Mouse (Mus musculus): ENCODE measurements around the gene Gm7951. TPM values are rescaled to one million over a fixed set of nuclear protein-coding genes. Genes with fewer than 3 reads are reported as not detected.

Gene Gm7951
- not detected in 2 replicates for polyA plus RNA-seq (2021; fragmentation: Nextera tagmentation)
- long read RNA-seq, experiment 1 = 0 reads
- long read RNA-seq, experiment 2 = 0 reads

DNA sequence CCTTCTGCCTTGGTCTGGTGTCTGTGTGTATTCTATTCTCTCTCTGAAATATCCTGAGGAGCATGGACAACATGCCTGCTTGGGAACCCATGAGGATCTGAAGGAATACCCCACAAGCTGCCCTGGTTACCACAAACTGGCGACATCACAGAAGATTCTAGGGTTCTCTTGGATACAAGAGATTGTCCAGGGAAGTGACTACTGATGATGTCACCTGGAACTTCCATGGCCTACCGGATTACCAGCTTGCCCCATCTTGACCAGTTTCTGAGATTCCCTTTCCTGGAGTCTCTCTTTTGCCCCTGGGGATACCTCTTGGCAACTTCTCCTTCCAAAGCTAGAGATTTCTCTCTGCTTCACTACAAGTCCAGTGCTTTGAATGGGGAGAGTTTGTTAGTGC is at the start of gene Gm7951:
Gm7951 (minus strand) TSS at position 101 of the 400 bp plus-strand sequence.

DNA sequence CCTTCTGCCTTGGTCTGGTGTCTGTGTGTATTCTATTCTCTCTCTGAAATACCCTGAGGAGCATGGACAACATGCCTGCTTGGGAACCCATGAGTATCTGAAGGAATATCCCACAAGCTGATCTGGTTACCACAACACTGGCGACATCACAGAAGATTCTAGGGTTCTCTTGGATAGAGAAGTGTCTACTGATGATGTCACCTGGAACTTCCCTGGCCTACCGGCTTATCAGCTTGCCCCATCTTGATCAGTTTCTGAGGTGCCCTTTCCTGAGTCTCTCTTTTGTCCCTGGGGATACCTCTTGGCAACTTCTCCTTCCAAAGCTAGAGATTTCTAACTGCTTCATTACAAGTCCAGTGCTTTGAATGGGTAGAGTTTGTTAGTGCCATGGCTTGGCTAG is 45.4 kb upstream of the Gm7951 start, which contains the start of gene Gm17027:
Gm17027 (minus strand) TSS at position 101 of the 400 bp plus-strand sequence.

Other genes starting within 250 kb of the Gm7951 start
- gene Gm7980, start 210.1 kb downstream of the Gm7951 start, polyA plus RNA-seq (2021; fragmentation: Nextera tagmentation) = not detected in 2 replicates
- gene 1700049E17Rik1, start 192.4 kb downstream of the Gm7951 start, polyA plus RNA-seq (2021; fragmentation: Nextera tagmentation) = not detected in 2 replicates
- gene 1700024B05Rik, start 173.4 kb downstream of the Gm7951 start, polyA plus RNA-seq (2021; fragmentation: Nextera tagmentation) = not detected in 2 replicates
- gene Gm6401, start 149.4 kb downstream of the Gm7951 start, polyA plus RNA-seq (2021; fragmentation: Nextera tagmentation) = not detected in 2 replicates
- not detected in 2 replicates for gene Gm3543, start 134.0 kb downstream of the Gm7951 start, polyA plus RNA-seq (2021; fragmentation: Nextera tagmentation)
- not detected in 2 replicates for gene Gm17027, start 45.3 kb upstream of the Gm7951 start, polyA plus RNA-seq (2021; fragmentation: Nextera tagmentation)
- gene Gm3573, start 73.4 kb upstream of the Gm7951 start, polyA plus RNA-seq (2021; fragmentation: Nextera tagmentation) = not detected in 2 replicates
- gene Gm17026, start 142.7 kb upstream of the Gm7951 start, polyA plus RNA-seq (2021; fragmentation: Nextera tagmentation) = not detected in 2 replicates
- not detected in 2 replicates for gene Gm9611, start 180.0 kb upstream of the Gm7951 start, polyA plus RNA-seq (2021; fragmentation: Nextera tagmentation)
- gene Gm7995, start 192.8 kb upstream of the Gm7951 start, polyA plus RNA-seq (2021; fragmentation: Nextera tagmentation) = not detected in 2 replicates